ENCODE assay signal across 8 mouse cellular contexts in genomic region chr15:95526626-95527411, GRCm38 (mm10). TPM values are rescaled to one million over a fixed set of nuclear protein-coding genes. Genes with fewer than 3 reads are reported as not detected.
DNase-seq lines count a peak whose midpoint lies in the region; ATAC-seq and TF ChIP-seq lines count a peak whose summit lies in the region.
"Had no signal": no experiment of that assay in that cellular context is flagged by ENCODE, and none has a peak within 500 bp of the region (broad histone marks: within the 10 kb centered on the region; RNA-seq: fewer than 3 reads in every experiment).

No protein-coding gene starts in this region.

- H3K4me1 ChIP-seq in testis, adult 2 months (ENCODE audit: control insufficient read depth, insufficient read depth, low read length) = peaks cover 16% of the 10 kb centered on the region
- H3K4me1 ChIP-seq in forebrain, embryonic 10.5 days = peaks cover 36% of the 10 kb centered on the region
- H3K4me1 ChIP-seq in limb, embryonic 15.5 days = peaks cover 22% of the 10 kb centered on the region

- no peak for TF ChIP-seq POLR2A in testis, adult 2 months (IDR thresholded peaks at IDR 0.05; ENCODE audit: control insufficient read depth, low read depth, low read length)

- no peaks in the 10 kb centered on the region for H3K27me3 ChIP-seq in testis, adult 2 months (ENCODE audit: control insufficient read depth, insufficient read depth, low read length)
- H3K27me3 ChIP-seq in forebrain, embryonic 10.5 days (ENCODE audit: poor library complexity, severe bottlenecking) = peaks cover 35% of the 10 kb centered on the region
- peaks cover 37% of the 10 kb centered on the region for H3K27me3 ChIP-seq in limb, embryonic 15.5 days

- no peaks in the 10 kb centered on the region for H3K9me3 ChIP-seq in forebrain, embryonic 10.5 days
- H3K9me3 ChIP-seq in limb, embryonic 15.5 days = no peaks in the 10 kb centered on the region

- 2% methylated on average over 27 of the region's 27 CpGs for WGBS in forebrain, embryonic 10.5 days
- WGBS in limb, embryonic 15.5 days = 2% methylated on average over 27 of the region's 27 CpGs

- no peaks in the 10 kb centered on the region for H3K36me3 ChIP-seq in testis, adult 2 months (ENCODE audit: control insufficient read depth, insufficient read depth, low read length)
- no peaks in the 10 kb centered on the region for H3K36me3 ChIP-seq in forebrain, embryonic 10.5 days (replicated peaks)
- no peaks in the 10 kb centered on the region for H3K36me3 ChIP-seq in limb, embryonic 15.5 days

- peak overlapping the region; percentile 99 for H3K4me2 ChIP-seq in limb, embryonic 15.5 days

- no peak for DNase-seq in testis, postnatal 10 days (ENCODE audit: low spot score)
- peak; percentile 49 for DNase-seq in forebrain, embryonic 10.5 days (ENCODE audit: extremely low spot score, low spot score)
- DNase-seq in adrenal gland, adult (ENCODE audit: inconsistent age in 2 of 2, low spot score in 1 of 2) = no peak
- no peak for DNase-seq in spleen, postnatal 4 days (ENCODE audit: low spot score in 2 of 2)

- H3K27ac ChIP-seq in testis, adult 2 months (ENCODE audit: control insufficient read depth, insufficient read depth, low read depth, low read length) = no peak overlapping the region
- peak overlapping the region; percentile 92 for H3K27ac ChIP-seq in forebrain, embryonic 10.5 days
- H3K27ac ChIP-seq in limb, embryonic 15.5 days = no peak overlapping the region
- H3K27ac ChIP-seq: liver, embryonic 14.5 days had no signal

- TF ChIP-seq CTCF in testis, adult 2 months (IDR thresholded peaks at IDR 0.05; ENCODE audit: control insufficient read depth, insufficient read depth, insufficient replicate concordance, low read depth, low read length) = no peak

- H3K4me3 ChIP-seq in testis, adult 2 months (ENCODE audit: control insufficient read depth, low read depth, low read length) = peak overlapping the region; percentile 68; the same call in 1 of the 2 replicates
- peak overlapping the region; percentile 81 for H3K4me3 ChIP-seq in forebrain, embryonic 10.5 days
- H3K4me3 ChIP-seq in limb, embryonic 15.5 days = peak overlapping the region; percentile 53

- ATAC-seq in limb, embryonic 15.5 days (ENCODE audit: insufficient number of reproducible peaks, low FRiP score, low TSS enrichment, low read depth) = 0 out of 2 replicates have a peak, but pooled peaks have one; percentile 44
- no peak for ATAC-seq in erythroid progenitor cell, adult 5-6 weeks (replicated peaks; ENCODE audit: low FRiP score, poor library complexity, severe bottlenecking)

- no peak overlapping the region for H3K9ac ChIP-seq in limb, embryonic 15.5 days
- H3K9ac ChIP-seq: liver, embryonic 14.5 days had no signal

RNA-seq across cellular contexts. Expression of gene Nell2, which starts 1.5 kb away (rescaled TPM):
- 11.7 and 11.9 TPM in 2 replicates for polyA plus RNA-seq in testis, adult 2 months (2012; rRNA removed)
- polyA plus RNA-seq in forebrain, embryonic 10.5 days (2016; fragmentation: Nextera tagmentation; extraction: Ambion mirVana) = 35.8 and 39.6 TPM in 2 replicates
- polyA plus RNA-seq in limb, embryonic 15.5 days (2015; fragmentation: Nextera tagmentation; extraction: Ambion mirVana) = 18.1 and 21.4 TPM in 2 replicates
- not detected in 2 replicates for total RNA-seq in erythroid progenitor cell, adult 5-6 weeks (2015; ENCODE audit: low replicate concordance)
- total RNA-seq in erythroid progenitor cell, adult 5-6 weeks (2017; ENCODE audit: low replicate concordance) = not detected in 2 replicates
